Mouse (Mus musculus): ENCODE measurements around the gene Galnt16. TPM values are rescaled to one million over a fixed set of nuclear protein-coding genes. Genes with fewer than 3 reads are reported as not detected.

The Galnt16 gene
- total and polyA plus RNA-seq, 3 experiments: 2.0 to 3.0 (median 3.0) TPM

DNA sequence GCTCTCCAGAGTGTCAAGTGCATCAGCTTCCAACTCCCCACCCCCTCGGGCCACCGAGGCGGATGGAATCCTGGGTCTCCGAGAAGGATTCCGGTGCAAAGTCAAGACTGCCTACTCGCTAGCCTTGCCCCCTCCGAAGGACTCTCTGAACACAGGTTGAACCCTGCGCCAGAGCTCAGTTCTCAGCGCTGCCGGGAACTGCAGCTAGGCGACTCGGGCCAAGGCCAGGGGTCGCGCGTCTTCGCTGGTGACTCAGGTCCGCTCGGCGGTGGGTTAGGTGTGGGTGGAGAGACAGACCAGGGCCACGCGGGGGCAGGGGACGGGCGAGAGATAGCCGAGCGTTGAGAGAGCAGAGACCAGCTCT lies 298 bp downstream of the Galnt16 start:
- Histone ChIP-seq H3K27ac (no peak overlapping the region), H3K27me3 (ENCODE audit: control insufficient read depth, insufficient read depth, low read length) (peaks cover 6% of the 10 kb centered on the region; the same call in 1 of the 2 replicates), H3K79me2 (replicated peaks; ENCODE audit: control insufficient read depth, insufficient read depth, low read length) (no peaks in the 10 kb centered on the region), H3K9ac (ENCODE audit: low read depth, low read length) (peak overlapping the region; percentile 23; the same call in 1 of the 2 replicates), H3K4me1 (ENCODE audit: control insufficient read depth, insufficient read depth, low read length) (no peaks in the 10 kb centered on the region; the same call in 1 of the 2 replicates), H3K36me3 (ENCODE audit: control insufficient read depth, insufficient read depth, low read length) (no peaks in the 10 kb centered on the region), H3K4me3 (peak overlapping the region; percentile 52)
- WGBS: 1% methylated on average over 24 of the region's 25 CpGs
- TF ChIP-seq POLR2A (IDR thresholded peaks at IDR 0.05; ENCODE audit: insufficient read depth, low read depth, low read length): no peak
- no peak for DNase-seq
- intact Hi-C loops (cut with DNase I): no loop called here

DNA sequence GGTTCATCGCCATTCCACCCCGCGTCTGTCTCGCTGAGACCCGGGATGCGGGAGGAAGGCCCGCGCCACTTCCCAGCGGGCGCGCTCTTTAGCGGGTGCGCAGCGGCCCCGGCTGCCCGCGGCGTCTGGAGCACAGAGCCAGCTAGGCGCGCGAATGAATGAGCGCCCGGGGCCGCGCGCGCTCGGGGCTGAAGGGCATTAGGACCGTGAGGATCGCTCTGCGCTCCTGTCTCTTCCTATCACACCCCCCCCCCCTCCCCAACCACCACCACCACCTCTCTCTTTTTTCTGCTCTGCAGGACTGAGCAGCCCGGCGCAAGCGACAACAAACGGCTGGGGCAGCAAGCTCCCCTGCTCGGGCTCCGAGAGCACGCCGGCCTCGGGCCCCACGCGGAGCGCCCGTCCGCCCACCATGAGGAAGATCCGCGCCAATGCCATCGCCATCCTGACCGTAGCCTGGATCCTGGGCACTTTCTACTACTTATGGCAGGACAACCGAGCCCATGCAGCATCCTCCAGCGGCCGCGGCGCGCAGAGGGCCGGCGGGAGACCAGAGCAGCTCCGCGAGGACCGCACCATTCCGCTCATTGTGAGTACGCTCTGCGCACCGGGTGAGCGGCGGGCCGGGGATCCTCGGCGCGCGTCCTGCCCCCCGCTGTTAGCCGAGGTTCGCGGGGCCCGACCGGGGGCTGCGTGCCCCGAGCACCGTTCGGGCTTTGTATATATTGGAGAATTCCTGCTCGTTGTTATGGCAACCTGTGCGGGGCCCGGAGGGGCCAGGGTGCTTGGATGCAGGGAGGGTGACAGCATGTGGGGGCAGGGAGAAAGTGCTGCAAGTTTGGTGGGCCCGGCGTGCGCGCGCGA lies 912 bp downstream of the Galnt16 start:
- no peaks in the 10 kb centered on the region; the same call in 1 of the 2 replicates for H3K4me1 ChIP-seq (ENCODE audit: control insufficient read depth, insufficient read depth, low read length)
- no peak overlapping the region for H3K27ac ChIP-seq
- H3K36me3 ChIP-seq (ENCODE audit: control insufficient read depth, insufficient read depth, low read length): no peaks in the 10 kb centered on the region
- DNase-seq: peak in 1 of 2 experiments; percentile 43
- intact Hi-C loops (cut with DNase I): no loop called here
- TF ChIP-seq EP300 (IDR thresholded peaks at IDR 0.05; ENCODE audit: insufficient read depth, low read depth, low read length) (no peak), POLR2A (IDR thresholded peaks at IDR 0.05; ENCODE audit: insufficient read depth, low read depth, low read length) (no peak), CTCF (IDR thresholded peaks at IDR 0.05) (no peak)
- no peaks in the 10 kb centered on the region for H3K79me2 ChIP-seq (replicated peaks; ENCODE audit: control insufficient read depth, insufficient read depth, low read length)
- peaks cover 6% of the 10 kb centered on the region; the same call in 1 of the 2 replicates for H3K27me3 ChIP-seq (ENCODE audit: control insufficient read depth, insufficient read depth, low read length)
- peak overlapping the region; percentile 71 for H3K9ac ChIP-seq (ENCODE audit: low read depth, low read length)
- H3K4me3 ChIP-seq: peak overlapping the region; percentile 52
- WGBS: under 1% methylated on average over 87 of the region's 90 CpGs

- DNase-seq: peak in 1 of 2 experiments; percentile 45
- Histone ChIP-seq H3K4me3 (peak overlapping the region; percentile 52), H3K4me1 (ENCODE audit: control insufficient read depth, insufficient read depth, low read length) (no peaks in the 10 kb centered on the region; the same call in 1 of the 2 replicates), H3K79me2 (replicated peaks; ENCODE audit: control insufficient read depth, insufficient read depth, low read length) (no peaks in the 10 kb centered on the region), H3K27me3 (ENCODE audit: control insufficient read depth, insufficient read depth, low read length) (peaks cover 6% of the 10 kb centered on the region; the same call in 1 of the 2 replicates), H3K9ac (ENCODE audit: low read depth, low read length) (peak overlapping the region; percentile 71), H3K27ac (no peak overlapping the region), H3K36me3 (ENCODE audit: control insufficient read depth, insufficient read depth, low read length) (no peaks in the 10 kb centered on the region)
- WGBS: 6% methylated on average over 43 of the region's 43 CpGs
- intact Hi-C loops (cut with DNase I): loop anchor here (5.0 kb wide), 1 partner anchor 53 kb away; no protein-coding TSS in a partner anchor
- TF ChIP-seq EP300 (IDR thresholded peaks at IDR 0.05; ENCODE audit: insufficient read depth, low read depth, low read length) (no peak), CTCF (IDR thresholded peaks at IDR 0.05) (peak; percentile 44), POLR2A (IDR thresholded peaks at IDR 0.05; ENCODE audit: insufficient read depth, low read depth, low read length) (no peak)
These were observed 1.7 kb downstream of the Galnt16 start for GRCm38 (mm10) chr12:80519621-80520332.

GRCm38 (mm10) chr12:80522006-80522405 lies 3.9 kb downstream of the Galnt16 start:
- Histone ChIP-seq H3K9ac (ENCODE audit: low read depth, low read length) (no peak overlapping the region), H3K79me2 (replicated peaks; ENCODE audit: control insufficient read depth, insufficient read depth, low read length) (no peaks in the 10 kb centered on the region), H3K36me3 (ENCODE audit: control insufficient read depth, insufficient read depth, low read length) (no peaks in the 10 kb centered on the region), H3K4me1 (ENCODE audit: control insufficient read depth, insufficient read depth, low read length) (peaks cover 2% of the 10 kb centered on the region), H3K27ac (no peak overlapping the region; the same call in 1 of the 2 replicates), H3K4me3 (no peak overlapping the region), H3K27me3 (ENCODE audit: control insufficient read depth, insufficient read depth, low read length) (peaks cover 6% of the 10 kb centered on the region; the same call in 1 of the 2 replicates)
- DNase-seq: peak; percentile 51 to 63
- no peak for TF ChIP-seq EP300 (IDR thresholded peaks at IDR 0.05; ENCODE audit: insufficient read depth, low read depth, low read length)
- TF ChIP-seq CTCF (IDR thresholded peaks at IDR 0.05): no peak
- no peak for TF ChIP-seq POLR2A (IDR thresholded peaks at IDR 0.05; ENCODE audit: insufficient read depth, low read depth, low read length)
- WGBS: 57% methylated on average over 3 of the region's 3 CpGs
- intact Hi-C loops (cut with DNase I): loop anchor here (5.0 kb wide), 1 partner anchor 50 kb away; no protein-coding TSS in a partner anchor

DNA sequence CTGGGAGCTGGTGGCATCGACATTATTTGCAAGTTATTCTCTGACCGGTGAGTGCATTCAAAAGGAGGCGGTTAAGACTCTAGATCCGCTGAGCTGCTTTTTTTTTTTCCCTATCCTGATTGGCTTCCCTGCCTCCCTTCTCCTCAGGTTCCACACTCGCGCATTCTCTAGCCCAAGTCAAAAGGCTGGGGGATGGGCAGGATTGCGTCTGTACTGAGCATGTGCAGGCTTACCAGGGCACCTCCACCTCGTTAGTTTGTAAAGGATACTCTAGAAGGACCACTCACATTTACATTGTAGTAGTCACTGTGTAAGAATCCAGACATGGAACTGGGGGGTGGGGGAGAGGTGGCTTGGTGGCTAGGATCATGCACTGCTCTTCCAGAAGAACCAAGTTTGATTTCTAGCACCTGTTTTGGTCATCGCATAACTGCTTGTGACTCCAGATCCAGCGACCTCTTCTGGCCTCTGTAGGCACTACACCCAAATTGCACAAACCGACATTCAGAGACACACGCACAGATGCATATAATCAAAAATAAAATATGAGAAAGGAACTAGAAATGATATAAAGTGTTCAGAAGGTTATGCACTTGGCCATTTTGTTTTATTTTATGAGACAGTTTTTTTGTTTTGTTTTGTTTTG lies 6.3 kb downstream of the Galnt16 start:
- TF ChIP-seq CTCF (IDR thresholded peaks at IDR 0.05) (peak; percentile 23; the same call in 1 of the 2 replicates), EP300 (IDR thresholded peaks at IDR 0.05; ENCODE audit: insufficient read depth, low read depth, low read length) (no peak)

More for the DNA sequence above, 6.3 kb downstream of the Galnt16 start:
- Histone ChIP-seq H3K4me3 (no peak overlapping the region), H3K4me1 (ENCODE audit: control insufficient read depth, insufficient read depth, low read length) (peaks cover 2% of the 10 kb centered on the region), H3K79me2 (replicated peaks; ENCODE audit: control insufficient read depth, insufficient read depth, low read length) (no peaks in the 10 kb centered on the region), H3K36me3 (ENCODE audit: control insufficient read depth, insufficient read depth, low read length) (no peaks in the 10 kb centered on the region), H3K27me3 (ENCODE audit: control insufficient read depth, insufficient read depth, low read length) (no peaks in the 10 kb centered on the region), H3K27ac (no peak overlapping the region), H3K9ac (ENCODE audit: low read depth, low read length) (no peak overlapping the region)
- intact Hi-C loops (cut with DNase I): loop anchor here (5.0 kb wide), 1 partner anchor 48 kb away; no protein-coding TSS in a partner anchor
- WGBS: 53% methylated on average over 12 of the region's 12 CpGs
- no peak for DNase-seq

Data from heart, adult 2 months (tissue).